Mouse (Mus musculus): ENCODE results near the gene Reck.

Gene Reck

DNA sequence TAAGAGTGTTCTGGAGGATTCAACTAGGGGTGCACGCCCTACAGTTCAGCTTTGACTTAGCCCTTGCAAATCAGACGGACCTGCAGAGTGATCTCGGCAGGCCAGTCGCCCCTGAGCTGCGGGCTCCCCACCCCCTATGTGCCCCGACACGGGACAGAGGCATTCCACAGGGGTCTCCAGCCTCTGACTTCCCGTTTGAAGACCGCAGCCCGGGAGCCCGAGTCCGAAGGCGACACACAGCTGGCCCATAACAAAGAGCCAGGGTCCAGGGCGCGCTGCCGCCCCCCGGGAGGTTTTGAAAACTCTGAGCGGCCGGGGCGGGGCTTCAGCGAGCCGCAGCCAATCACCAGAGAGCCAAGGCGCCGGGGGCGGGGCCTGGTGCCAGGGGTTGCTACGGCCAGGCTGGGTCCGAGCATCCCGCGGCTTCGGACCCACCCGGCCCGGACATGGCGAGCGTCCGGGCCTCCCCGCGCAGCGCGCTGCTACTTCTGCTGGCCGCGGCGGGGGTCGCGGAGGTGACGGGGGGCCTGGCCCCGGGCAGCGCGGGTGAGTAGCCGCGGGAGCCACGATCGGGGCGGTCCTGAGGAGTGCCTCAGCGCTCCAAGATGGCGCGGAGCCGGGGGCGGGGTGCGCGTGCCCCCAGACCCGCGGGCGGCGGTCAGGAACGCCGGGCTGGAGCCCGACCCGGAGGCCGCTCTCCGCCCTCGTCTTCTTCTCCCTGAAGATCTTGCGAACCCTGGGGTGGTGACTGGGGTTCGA is at the start of gene Reck:
TSS of gene Reck (plus strand) at position 371 of the 759 bp plus-strand sequence.
- peak; percentile 13 to 45 for DNase-seq (ENCODE audit: low read depth in 2 of 2, low spot score in 2 of 2)

DNA sequence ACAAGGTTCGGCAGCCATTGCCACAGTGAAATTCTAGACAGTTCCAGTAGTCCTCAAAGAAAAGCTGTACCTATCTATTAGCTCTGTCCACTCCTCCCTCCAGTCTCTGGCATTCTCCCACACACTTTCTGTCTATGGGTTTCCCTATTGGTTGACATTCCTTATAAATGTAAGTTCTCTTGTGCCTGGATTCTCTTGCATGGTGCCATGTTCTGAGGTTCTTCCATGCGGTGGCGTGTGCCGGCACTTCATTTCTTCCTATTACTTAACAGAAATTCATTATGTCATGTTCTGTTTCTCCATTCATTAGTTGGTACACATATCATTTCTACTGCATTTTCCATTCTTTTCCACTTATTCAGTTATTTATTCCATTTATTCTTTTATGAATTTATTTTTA is 46.5 kb upstream of the Reck start:
- DNase-seq (ENCODE audit: low read depth in 2 of 2, low spot score in 2 of 2) = no peak

DNA sequence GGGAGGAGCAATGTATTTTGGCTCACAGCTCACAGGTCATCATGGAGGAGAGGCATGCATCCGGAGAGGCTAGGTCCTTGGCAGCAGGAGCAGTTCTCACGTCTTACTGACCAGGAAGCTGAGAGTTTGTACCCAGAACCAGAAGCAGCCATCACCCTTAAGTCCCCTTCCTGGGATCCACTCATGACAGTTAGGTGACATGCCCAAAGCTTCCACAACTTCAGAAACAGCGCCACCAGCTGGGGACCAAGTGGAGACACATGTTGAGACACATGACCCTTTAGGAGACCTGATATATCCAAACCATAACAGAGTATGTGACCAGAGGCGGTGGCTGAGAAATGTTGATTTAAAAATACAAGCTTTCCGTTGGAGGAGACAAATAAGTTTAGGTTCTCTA is 43.3 kb upstream of the Reck start:
- no peak for DNase-seq (ENCODE audit: low read depth in 2 of 2, low spot score in 2 of 2)

DNA sequence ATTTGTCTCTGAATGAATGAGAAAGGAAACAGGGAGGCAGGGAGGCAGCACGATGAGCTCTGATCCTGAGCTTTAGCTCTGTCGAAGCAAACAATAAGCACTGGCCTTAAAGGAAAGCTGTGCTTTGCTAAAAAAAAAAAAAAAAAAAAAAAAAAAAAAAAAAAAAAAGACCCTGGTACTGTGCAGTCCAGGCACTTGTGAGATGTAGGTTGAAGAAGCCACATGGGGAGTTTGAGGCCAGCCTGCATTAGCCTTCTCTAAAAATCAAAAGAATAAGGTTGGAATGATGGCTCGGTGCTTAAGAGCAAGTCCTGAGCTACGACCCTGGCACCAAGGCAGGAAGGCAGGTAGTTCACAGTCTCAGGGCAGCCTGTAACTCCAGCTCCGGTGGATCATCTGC is 41.6 kb upstream of the Reck start:
- DNase-seq (ENCODE audit: low read depth in 2 of 2, low spot score in 2 of 2) = no peak

DNA sequence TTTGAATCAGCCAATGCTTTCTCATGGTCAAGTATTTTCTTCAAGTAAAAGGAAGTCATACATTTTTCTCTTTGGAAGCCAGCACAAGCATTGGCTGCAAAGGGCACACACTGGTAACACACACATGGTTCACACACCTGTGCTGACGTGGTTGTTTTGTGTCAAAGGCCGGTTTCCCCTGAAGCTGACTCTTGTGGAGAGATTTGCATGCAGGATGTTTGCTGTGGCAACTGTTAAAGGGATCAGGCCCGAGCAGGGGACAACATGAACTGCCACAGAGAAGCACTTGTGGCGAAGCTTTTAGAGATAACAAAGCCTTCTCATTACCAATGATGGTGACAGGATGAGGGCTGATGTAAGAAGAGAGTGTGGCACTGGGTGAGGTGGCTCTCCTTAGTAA is 40.6 kb upstream of the Reck start:
- DNase-seq (ENCODE audit: low read depth in 2 of 2, low spot score in 2 of 2) = no peak

DNA sequence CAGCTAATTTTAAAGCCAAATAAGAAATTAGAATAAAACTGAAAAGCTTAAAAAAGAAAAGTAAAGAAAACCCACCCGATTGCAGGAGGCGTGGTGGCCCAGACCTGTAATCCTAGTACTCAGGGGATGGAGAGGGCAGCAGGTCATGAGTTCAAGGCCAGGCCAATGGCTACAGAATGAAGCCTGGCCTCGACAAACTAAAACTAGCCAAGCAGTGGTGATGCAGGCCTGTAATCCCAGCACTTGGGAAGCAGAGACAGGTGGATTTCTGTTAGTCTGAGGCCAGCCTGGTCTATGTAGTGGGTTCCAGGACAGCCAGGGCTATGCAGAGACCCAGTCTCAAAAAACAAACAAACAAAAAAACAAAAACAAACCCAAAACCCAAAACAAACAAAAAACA is 37.0 kb upstream of the Reck start:
- DNase-seq (ENCODE audit: low read depth in 2 of 2, low spot score in 2 of 2) = no peak

DNA sequence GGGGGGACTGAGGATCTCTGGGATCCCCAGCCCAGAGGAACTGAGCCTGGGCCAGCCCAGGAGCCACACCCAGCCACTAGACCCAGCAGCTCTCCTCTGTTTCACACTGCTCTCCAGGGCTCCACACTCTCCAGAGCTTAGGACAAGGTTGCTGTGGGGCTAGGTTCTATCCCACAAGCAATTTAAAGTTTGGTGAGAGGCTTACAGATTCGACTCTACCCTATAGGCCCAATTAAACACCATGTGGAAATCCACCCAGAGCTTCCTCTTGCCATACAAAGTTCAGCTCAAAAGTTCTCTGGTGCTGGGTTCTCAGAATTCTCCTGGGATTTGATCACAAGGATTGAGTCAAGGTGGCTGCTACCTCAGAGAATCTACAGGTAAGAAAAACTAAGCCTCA is 35.2 kb upstream of the Reck start, which contains the start of gene Olfr157:
TSS of gene Olfr157 (minus strand) at position 101 of the 400 bp plus-strand sequence.
- DNase-seq (ENCODE audit: low read depth in 2 of 2, low spot score in 2 of 2) = no peak

DNA sequence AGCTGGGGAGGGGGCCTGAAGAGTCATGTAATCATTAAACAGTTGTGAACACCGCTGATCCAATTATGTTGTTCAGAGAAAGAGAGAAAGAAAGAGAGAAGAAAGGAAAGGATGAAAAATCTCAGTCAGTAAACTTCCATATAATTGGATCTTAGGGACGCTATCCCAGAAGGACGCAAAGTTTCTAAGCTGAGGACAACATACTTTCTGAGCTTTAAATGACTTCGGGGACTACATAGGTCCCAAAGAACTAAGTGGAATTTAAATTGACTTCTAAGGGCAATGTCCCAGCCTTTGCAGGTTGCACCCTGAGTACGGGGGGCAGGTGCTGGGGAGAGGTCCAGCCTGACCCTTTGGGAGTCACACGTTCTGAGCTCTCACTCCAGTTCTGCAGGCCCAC is 24.1 kb upstream of the Reck start, which contains the start of gene Olfr155:
TSS of gene Olfr155 (plus strand) at position 301 of the 400 bp plus-strand sequence.
- DNase-seq (ENCODE audit: low read depth in 2 of 2, low spot score in 2 of 2) = no peak

DNA sequence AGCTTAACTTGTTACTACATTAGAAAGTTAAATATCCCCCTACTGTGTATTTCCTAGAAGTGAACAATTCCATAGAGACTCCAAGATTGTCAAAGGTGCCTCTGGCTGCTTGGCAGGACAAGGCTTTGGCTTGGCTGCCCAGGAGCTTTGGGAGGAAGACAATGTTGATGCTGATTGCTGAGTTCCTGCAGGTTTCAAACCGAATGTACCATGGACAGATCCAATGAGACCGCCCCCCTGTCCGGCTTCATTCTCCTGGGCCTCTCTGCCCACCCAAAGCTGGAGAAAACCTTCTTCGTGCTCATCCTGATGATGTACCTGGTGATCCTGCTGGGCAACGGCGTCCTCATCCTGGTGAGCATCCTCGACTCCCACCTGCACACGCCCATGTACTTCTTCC is 21.2 kb upstream of the Reck start:
- DNase-seq (ENCODE audit: low read depth in 2 of 2, low spot score in 2 of 2) = no peak

DNA sequence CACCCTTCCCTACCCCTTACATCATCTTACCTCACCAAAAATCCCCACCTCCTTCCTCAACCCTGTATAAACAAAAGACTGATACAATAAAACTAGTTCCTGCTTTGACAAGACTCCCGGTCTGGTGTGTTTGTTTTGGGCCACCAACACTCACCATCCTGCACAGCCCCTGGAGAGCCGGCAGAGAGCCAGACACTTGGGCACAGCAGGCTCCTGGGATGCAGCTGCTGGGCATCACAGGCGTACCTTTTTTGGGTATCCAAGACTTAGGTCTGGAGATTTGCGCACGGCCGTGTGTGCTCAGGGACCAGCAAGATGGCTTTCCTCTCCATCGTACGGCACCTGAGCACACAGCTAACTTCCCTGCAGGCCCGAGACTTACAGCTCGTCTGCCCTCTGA is 15.4 kb upstream of the Reck start:
- DNase-seq (ENCODE audit: low read depth in 2 of 2, low spot score in 2 of 2) = no peak

DNA sequence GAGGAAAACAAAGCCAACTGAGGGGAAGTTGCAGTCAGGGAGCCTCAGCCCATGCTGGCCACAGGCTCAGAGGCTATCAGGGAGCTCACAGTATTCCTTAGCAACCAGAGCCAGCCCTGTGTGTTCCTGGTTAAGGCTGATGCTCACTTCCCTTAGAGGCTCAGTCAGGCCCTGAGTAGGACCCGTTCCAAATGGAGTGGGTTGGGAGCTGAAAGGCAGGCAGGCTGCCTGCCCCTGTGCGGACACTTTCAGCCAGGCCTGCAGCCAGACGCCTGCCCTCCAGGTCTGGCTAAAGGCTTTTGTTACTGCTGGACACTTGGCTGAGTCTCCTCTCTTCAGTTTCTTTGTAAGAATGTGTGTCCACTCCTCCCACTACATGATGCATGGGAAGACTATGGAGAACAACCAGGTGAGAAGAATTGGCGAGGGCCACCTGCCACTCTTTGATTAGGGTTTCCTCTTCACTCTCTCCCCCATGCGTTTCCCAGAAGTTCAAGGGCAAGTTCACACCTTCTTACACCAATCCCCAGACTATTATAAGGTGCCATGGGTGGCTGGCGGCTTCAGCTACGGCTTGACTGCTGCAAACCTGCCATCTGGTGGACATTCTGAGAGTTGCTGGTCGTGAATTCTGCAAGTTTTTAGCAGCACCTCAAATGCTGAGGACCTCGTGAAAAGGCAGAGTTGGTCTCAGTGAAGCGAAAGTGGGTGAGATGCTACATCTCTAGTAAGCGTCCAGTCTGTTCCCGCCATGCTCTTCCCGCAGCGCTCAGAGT is 14.4 kb upstream of the Reck start:
- peak; percentile 24 to 51 for DNase-seq (ENCODE audit: low read depth in 2 of 2, low spot score in 2 of 2)

DNA sequence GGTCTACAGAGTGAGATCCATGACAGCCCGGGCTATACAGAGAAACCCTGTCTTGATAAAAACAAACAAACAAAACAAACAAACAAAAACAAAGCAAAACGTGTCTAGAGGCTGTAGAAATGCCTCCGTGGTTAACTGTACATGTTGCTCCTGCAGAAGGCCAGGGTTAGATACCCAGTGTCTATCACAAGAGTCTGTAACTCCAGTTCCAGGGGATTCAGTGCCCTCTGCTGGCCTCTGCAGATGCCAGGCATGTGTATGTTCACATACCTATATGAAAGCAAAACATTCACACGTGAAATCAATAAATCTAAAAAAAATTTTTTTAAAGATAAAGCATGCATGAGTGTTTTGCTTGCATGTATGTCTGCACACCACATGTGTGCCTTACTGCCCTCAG is 12.0 kb upstream of the Reck start:
- DNase-seq (ENCODE audit: low read depth in 2 of 2, low spot score in 2 of 2) = no peak

DNA sequence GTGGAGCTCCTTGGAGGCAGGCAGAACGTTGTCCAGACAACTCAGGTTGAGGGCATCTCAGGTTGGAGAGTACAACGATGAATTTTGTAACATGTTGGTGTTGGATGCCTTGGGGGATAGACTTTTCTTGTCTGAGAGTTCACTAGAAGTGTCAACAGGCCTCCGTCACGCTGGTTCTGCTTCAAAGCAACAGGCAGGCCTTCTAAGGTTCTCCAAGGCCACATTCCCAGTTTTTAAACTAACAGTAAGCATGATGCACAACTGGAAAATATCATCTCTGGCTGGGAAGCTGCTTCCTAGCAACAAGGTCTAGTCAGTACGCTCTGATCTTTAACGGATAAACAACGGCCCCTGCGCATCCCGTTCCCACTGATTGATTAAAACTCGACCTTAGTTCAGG is 5.5 kb upstream of the Reck start:
- DNase-seq (ENCODE audit: low read depth in 2 of 2, low spot score in 2 of 2) = no peak

DNA sequence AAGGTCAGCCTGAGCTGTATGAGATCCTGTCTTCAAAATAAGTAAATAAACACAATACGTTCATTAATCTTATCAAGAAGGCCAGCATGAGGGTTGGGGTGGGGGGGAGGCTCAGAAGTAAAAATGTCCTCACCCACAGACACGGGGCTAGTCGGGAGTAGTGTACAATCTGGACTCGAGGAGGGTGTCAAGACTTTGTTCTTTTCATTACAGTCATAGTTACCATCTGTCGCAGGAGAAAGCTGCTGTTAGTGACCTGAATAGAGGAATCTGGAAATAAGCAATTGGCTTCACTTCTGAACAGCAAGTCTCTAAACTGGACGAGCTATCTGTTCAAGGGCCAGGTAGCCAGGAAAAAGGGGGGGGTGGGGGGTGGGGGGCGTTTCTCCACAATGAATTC is 829 bp upstream of the Reck start:
- no peak for DNase-seq (ENCODE audit: low read depth in 2 of 2, low spot score in 2 of 2)

DNA sequence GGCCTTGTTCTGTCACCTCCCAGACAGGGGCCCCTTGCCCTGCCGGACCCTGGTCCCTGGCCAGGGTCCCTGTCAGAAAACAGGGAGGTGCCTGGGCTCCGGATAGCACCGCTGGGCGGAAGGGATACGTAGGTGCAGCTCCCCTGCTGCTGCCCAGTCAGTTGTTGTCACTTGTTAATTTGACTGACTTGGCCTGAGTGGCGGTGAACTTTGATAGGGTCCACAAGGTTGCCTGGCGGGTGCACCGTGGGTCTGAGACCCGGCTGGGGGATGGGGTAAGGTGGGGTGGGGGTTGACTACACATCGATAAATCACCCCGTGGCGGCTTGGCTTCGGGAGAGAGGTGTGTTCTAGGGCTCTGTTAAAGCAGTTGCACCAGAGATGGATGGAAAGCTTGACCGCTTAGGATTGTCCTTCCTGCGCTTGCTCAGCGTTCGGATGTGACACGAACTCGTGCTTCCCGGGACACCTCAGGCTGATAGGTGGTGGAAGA is 635 bp downstream of the Reck start:
- DNase-seq (ENCODE audit: low read depth in 2 of 2, low spot score in 2 of 2) = peak in 1 of 2 experiments; percentile 3

DNA sequence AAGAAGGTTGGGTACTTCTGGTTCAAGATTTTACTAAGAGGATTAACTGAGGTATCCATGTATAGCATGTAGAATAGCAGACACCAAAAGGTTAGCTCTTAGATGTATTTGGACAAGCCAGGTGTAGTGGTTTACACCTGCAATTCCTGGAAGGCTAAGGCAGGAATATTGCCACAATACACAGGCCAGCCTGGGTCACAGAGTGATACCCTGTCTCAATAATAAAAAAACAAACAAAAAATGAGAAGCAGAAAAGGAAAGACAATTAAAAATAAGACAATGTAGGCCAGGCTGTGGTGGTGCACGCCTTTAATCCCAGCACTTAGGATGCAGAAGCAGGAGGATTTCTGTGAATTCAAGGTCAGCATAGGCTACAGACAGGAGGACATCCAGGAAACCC is 1.9 kb downstream of the Reck start:
- no peak for DNase-seq (ENCODE audit: low read depth in 2 of 2, low spot score in 2 of 2)

DNA sequence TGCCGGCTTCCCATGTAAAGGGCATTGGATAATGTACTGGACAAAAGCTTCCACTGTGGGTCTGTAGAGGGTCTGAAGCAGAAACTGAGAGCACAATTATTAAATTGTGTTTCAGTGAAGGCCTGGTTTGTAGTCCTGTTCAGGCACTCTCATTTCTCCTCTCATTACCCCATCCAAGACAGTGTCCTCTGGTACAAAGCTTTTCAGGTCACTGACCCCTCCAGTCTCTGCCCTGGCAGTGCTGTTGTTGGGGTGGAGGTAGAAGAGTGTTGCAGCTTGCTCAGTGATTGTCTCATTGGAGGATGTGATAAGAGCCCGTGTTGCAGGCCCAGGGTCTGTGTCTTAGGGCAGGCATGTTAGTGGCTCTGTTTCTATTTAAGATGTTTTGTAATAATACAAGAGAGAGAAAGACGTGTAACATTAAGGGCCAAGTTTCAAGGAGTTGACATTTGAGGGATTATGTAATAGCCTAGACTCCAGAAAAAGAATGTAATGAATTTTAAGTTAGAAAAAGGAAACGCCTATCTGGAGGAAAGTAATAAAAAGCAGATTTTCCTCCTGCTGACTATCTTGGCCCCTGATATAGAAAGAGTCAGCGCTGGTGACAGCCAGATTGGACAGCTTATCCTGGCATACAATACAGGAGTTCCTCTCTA is 2.9 kb downstream of the Reck start:
- no peak for DNase-seq (ENCODE audit: low read depth in 2 of 2, low spot score in 2 of 2)

DNA sequence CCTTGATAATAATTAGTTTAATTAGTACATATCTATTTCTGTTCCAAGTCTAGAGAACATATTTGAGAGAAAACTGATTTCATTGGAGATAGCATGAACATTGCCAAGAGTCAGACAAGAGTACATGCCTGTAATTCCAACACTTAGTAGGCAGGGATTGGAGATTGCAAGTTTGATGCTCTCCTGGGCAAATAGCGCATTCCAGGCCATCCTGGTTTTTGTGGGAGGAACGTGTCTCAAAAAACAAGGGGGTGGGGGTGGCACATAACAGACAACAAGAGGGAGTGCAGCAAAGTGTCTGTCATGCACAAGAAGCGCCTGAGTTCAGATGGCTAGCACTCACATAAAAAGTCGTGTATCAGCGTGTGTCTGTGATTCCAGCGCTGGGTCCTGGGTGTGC is 4.2 kb downstream of the Reck start:
- DNase-seq (ENCODE audit: low read depth in 2 of 2, low spot score in 2 of 2) = no peak

DNA sequence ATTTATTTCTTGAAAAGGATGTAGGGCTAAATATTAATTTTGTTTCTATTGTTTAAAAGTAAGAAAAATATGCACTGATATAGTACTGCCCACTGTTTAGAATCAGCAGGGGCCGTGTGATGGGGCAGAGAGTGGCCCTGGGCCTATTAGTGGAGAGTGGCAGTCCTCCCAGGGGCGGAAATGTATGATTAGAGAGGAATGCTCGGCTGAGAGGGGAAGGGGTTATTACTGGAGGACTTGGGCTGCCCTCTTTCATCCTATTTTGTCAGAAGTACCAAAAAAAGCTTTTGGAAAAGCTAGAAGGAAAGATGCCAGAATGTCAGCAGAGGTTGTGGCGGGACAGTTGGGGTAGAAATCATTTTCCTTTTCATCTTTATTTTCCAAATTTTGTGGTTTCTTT is 8.9 kb downstream of the Reck start:
- DNase-seq (ENCODE audit: low read depth in 2 of 2, low spot score in 2 of 2) = no peak

DNA sequence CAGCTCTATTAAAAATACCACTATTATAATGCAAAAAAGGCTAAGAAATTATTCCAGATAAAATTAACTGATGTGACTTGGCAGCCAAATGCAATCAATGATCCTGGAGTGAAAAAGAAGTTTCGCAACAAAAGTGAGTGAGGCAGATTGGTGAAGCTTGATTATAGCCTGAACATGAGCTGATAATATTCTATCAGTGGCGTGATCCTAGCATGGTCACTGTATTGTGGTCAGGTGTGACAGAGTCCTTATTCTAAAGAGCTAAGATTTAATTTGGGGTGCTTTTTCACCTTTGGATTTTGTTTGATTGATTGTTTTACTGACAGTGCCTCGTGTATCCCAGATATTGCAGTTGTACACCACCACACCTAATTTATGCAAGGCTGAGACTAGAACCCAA is 15.9 kb downstream of the Reck start:
- DNase-seq (ENCODE audit: low read depth in 2 of 2, low spot score in 2 of 2) = no peak

DNA sequence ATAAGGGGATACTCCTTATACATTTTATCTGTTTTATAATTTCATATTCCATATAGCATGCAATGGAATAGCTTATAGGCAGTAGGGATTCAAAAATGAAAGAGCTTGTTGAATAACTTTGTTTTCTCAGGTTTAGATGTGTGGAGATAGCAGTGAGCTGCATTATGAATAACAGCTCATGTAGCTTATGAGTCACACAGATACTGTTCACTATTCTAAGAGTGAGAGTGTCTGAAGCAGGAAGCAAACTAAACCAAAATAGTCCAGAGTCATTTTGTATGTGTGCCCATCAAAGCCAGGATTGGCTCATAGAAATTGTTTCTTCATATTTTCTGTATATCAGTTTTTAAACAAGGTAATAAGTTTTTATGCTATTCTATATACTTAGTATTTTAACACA is 21.9 kb downstream of the Reck start:
- no peak for DNase-seq (ENCODE audit: low read depth in 2 of 2, low spot score in 2 of 2)

DNA sequence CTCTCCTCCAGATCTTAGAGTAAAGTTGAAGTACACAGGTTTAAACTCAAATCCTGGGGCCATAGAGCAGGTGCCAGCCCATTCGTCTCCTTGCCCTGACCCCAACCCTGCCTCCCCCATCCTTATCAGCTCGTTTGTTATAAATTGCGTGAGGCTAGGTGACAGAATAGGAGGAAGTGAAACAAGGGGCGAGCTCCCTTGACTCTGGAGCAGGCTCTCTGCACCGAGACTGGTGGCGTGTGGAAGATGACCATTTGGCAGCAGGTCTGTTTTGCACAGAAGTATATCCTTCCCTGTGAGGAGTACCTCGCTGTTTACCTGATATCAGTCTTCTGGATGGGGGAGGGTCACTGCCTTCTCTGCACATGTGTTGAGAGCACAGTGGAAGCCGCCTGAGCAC is 23.9 kb downstream of the Reck start:
- DNase-seq (ENCODE audit: low read depth in 2 of 2, low spot score in 2 of 2) = no peak
